Mouse (Mus musculus) megakaryocyte-erythroid progenitor cell, adult 5 weeks (primary cell): ENCODE results near the gene Olfr1465. TPM values are rescaled to one million over a fixed set of nuclear protein-coding genes. Genes with fewer than 3 reads are reported as not detected.

ENCODE experiments used
- polyA plus RNA-seq: library from polyadenylated mRNA; stranded (reverse); fragments of >175 nt; gene quantifications from 2 replicates; pipeline ENCODE4 v1.2.3, GENCODE M21; 2012

Gene Olfr1465
- polyA plus RNA-seq, result not detected in 2 replicates

GRCm38 (mm10) chr19:13315441-13315840 is at the start of gene Olfr1465:
Gene Olfr1465, minus strand, starts transcription at chr19:13315541.

GRCm38 (mm10) chr19:13361936-13362335 is 46.6 kb upstream of the Olfr1465 start, which contains the start of gene Olfr1467:
Gene Olfr1467, plus strand, starts transcription at chr19:13362236.

GRCm38 (mm10) chr19:13338562-13338961 is 23.2 kb upstream of the Olfr1465 start, which contains the start of gene Olfr1466:
Gene Olfr1466, plus strand, starts transcription at chr19:13338862.

Other genes with a start within 250 kb of the Olfr1465 start
- not detected in 2 replicates for gene Olfr1457, start 217.7 kb downstream of the Olfr1465 start, polyA plus RNA-seq
- gene Olfr1458, start 208.8 kb downstream of the Olfr1465 start, polyA plus RNA-seq, result not detected in 2 replicates
- gene Olfr1459, start 166.0 kb downstream of the Olfr1465 start, polyA plus RNA-seq, result not detected in 2 replicates
- gene Olfr1461, start 152.5 kb downstream of the Olfr1465 start, polyA plus RNA-seq, result not detected in 2 replicates
- gene Olfr1462, start 129.8 kb downstream of the Olfr1465 start, polyA plus RNA-seq, result not detected in 2 replicates
- not detected in 2 replicates for gene Olfr1463, start 84.2 kb downstream of the Olfr1465 start, polyA plus RNA-seq
- gene Olfr1466, start 23.3 kb upstream of the Olfr1465 start, polyA plus RNA-seq, result not detected in 2 replicates
- 0.04 and 0.11 TPM in 2 replicates for gene Olfr1467, start 46.7 kb upstream of the Olfr1465 start, polyA plus RNA-seq
- gene Olfr1469, start 92.3 kb upstream of the Olfr1465 start, polyA plus RNA-seq, result not detected in 2 replicates
- gene Olfr1471, start 127.9 kb upstream of the Olfr1465 start, polyA plus RNA-seq, result not detected in 2 replicates
- gene Olfr1472, start 140.5 kb upstream of the Olfr1465 start, polyA plus RNA-seq, result not detected in 2 replicates
- not detected in 2 replicates for gene Olfr1474, start 154.0 kb upstream of the Olfr1465 start, polyA plus RNA-seq
- not detected in 2 replicates for gene Olfr1475, start 164.7 kb upstream of the Olfr1465 start, polyA plus RNA-seq
- gene Olfr1477, start 185.0 kb upstream of the Olfr1465 start, polyA plus RNA-seq, result 0.03 TPM in 1 of 2 replicates, not detected in the other
- not detected in 2 replicates for gene Olfr1480, start 212.4 kb upstream of the Olfr1465 start, polyA plus RNA-seq